Mouse (Mus musculus): ENCODE results near the gene Pkn3. TPM values are rescaled to one million over a fixed set of nuclear protein-coding genes. Genes with fewer than 3 reads are reported as not detected.

Gene Pkn3
- 2.2 and 2.4 TPM in 2 replicates for polyA plus RNA-seq (2012; rRNA removed)

DNA sequence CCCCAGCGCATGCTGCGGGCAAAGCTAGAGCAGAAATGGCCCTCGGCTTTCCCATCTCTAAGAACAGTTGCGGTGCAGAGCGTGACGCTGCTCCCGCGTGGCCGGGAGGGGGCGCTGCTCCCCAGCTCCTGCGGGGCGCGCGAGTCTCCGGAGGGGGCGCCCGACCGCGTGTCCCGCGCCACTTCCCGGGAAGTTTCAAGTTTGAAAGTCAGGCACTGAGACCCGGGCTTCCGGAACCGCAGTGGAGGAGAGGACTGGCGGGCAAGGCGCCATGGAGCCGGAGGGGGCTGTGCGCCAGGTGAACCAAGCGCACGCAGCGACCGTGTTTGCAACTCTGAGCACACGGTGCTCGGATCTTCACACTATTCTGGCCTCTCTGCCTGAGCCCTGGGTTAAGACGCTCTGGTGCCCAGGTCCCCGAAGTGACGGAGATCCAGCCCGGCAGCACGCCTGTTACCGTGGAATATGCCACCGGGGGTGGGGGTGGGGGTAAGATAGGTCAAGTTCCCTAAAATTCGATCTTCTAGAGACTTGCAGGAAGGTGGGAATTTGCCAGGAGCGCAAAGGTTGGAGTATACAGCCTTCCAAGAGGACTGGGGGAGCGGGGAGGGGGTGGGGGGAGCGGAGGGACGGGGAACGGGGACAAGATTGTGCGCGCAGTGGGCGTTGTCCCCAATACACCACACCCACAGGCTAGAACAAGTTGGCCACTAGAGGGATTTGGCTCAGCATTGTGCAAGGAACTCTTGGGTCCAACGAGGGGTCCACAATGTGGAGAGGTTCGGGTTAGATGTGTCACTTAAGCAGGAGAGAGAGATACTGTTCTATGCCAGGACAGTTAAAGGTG is at the start of gene Pkn3:
TSS of gene Pkn3 (plus strand) at position 183 of the 847 bp plus-strand sequence.
- H3K27ac ChIP-seq (ENCODE audit: insufficient read depth, low read length): no peak within 1 kb of the TSS
- TF ChIP-seq CTCF (IDR thresholded peaks at IDR 0.05; ENCODE audit: extremely low read depth, insufficient read depth, low read length) (peak; percentile 75), POLR2A (IDR thresholded peaks at IDR 0.05; ENCODE audit: extremely low read depth, insufficient read depth, low read length) (no peak)

DNA sequence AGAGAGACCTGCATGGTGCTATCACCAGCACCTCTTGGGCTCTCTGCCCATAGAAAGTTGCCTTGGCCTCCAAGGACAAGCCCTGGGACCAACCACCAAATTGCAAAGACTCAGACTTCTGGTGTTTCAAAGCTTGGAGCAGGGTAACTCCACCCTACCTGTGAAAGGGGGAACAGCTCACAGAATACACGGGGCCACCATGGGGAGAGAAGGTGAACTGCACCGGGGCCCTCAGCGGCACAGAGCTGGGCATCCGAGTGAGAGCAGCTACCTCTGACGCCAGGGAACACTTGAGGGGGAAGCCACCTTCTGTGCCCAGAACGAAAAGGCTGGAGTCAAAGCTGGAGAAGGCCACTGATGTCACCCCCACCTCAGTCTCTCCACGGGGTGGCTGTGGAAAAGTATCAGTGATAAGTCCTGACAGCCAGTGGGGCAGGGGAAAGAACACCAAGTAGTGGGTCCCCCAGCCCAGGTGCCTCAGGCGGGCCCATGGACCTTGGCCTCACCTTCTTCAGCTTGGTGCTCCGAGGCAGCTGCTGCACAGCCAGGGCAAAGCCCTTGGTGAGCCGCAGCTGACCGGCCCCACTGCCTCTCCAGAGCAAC is 45.1 kb upstream of the Pkn3 start:
- H3K4me3 ChIP-seq (ENCODE audit: insufficient read depth, low read length): no peak overlapping the region
- TF ChIP-seq POLR2A (IDR thresholded peaks at IDR 0.05; ENCODE audit: extremely low read depth, insufficient read depth, low read length): no peak
- TF ChIP-seq CTCF (IDR thresholded peaks at IDR 0.05; ENCODE audit: extremely low read depth, insufficient read depth, low read length): peak; percentile 23; the same call in 1 of the 2 replicates
- H3K27ac ChIP-seq (ENCODE audit: insufficient read depth, low read length): no peak overlapping the region
- H3K4me1 ChIP-seq (ENCODE audit: control insufficient read depth, insufficient read depth, low read length): no peaks in the 10 kb centered on the region

More for the DNA sequence above, at the start of gene Pkn3:
- Histone ChIP-seq H3K4me3 (ENCODE audit: insufficient read depth, low read length) (peak within 1 kb of the TSS; percentile 4; the same call in 1 of the 2 replicates), H3K4me1 (ENCODE audit: control insufficient read depth, insufficient read depth, low read length) (no peaks in the 10 kb centered on the region)

DNA sequence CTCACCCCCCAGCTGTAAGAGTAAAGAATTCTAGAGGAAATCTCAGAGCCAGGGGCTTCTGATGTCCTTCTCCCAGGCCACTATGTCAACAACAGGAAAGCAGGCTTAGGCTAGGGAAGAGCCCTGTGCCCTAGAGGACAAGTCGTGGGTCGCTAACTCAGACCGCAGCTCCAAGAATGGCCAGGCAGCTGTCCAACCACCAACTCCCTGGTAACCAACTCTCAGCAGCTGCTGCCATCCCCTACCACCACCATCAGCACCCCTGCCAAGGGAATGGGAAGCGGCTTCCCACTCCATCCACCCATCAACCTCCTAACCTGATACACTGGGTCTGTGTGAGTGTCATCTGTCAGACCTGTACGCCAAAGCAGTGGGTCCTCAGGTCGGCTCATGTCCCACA is 44.5 kb upstream of the Pkn3 start:
- TF ChIP-seq CTCF (IDR thresholded peaks at IDR 0.05; ENCODE audit: extremely low read depth, insufficient read depth, low read length) (no peak), POLR2A (IDR thresholded peaks at IDR 0.05; ENCODE audit: extremely low read depth, insufficient read depth, low read length) (0 out of 2 replicates have a peak, but pooled peaks have one; percentile 17)
- Histone ChIP-seq H3K4me1 (ENCODE audit: control insufficient read depth, insufficient read depth, low read length) (no peaks in the 10 kb centered on the region), H3K27ac (ENCODE audit: insufficient read depth, low read length) (no peak overlapping the region), H3K4me3 (ENCODE audit: insufficient read depth, low read length) (no peak overlapping the region)

DNA sequence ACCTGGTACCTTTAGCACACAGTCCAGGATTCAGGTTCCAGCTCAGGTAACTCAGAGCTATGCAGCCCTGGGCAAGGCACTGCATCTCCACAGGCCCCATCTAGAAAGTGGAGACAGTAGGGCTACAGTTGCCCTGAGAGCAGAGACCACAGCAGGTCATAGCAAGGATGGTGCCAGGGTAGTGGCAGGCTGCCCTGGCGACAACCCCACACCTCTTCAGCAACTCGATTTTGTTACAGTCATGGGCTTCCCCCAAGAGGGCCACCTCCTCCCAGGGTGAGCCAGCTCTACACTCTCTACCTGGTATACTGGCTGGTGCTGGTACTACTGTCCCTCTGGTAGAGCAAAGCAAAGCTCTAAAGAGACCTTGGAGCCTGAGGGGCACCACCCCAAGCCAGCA is 39.7 kb upstream of the Pkn3 start:
- no peak overlapping the region for H3K27ac ChIP-seq (ENCODE audit: insufficient read depth, low read length)
- TF ChIP-seq CTCF (IDR thresholded peaks at IDR 0.05; ENCODE audit: extremely low read depth, insufficient read depth, low read length): no peak
- no peak for TF ChIP-seq POLR2A (IDR thresholded peaks at IDR 0.05; ENCODE audit: extremely low read depth, insufficient read depth, low read length)
- no peaks in the 10 kb centered on the region for H3K4me1 ChIP-seq (ENCODE audit: control insufficient read depth, insufficient read depth, low read length)
- no peak overlapping the region for H3K4me3 ChIP-seq (ENCODE audit: insufficient read depth, low read length)

DNA sequence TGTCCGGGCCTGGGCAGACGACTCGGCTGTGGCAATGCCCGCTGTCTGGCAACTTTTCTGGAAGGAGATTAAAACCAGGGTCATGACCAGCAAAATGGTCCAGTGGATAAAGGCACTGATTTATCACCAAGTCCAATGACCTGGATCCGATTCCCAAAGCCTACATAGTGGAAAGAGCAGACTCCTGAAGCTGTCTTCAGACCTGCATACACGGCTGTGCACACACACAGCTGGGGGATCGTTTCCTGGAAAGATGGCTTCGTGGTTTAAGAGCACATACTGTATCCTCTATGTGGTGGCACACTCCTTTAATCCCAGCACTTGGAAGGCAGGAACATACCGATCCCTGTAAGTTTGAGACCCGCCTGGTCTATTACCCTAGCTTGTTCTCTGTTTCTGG is 39.1 kb upstream of the Pkn3 start:
- TF ChIP-seq POLR2A (IDR thresholded peaks at IDR 0.05; ENCODE audit: extremely low read depth, insufficient read depth, low read length) (no peak), CTCF (IDR thresholded peaks at IDR 0.05; ENCODE audit: extremely low read depth, insufficient read depth, low read length) (no peak)
- Histone ChIP-seq H3K4me3 (ENCODE audit: insufficient read depth, low read length) (no peak overlapping the region), H3K4me1 (ENCODE audit: control insufficient read depth, insufficient read depth, low read length) (no peaks in the 10 kb centered on the region), H3K27ac (ENCODE audit: insufficient read depth, low read length) (no peak overlapping the region)

DNA sequence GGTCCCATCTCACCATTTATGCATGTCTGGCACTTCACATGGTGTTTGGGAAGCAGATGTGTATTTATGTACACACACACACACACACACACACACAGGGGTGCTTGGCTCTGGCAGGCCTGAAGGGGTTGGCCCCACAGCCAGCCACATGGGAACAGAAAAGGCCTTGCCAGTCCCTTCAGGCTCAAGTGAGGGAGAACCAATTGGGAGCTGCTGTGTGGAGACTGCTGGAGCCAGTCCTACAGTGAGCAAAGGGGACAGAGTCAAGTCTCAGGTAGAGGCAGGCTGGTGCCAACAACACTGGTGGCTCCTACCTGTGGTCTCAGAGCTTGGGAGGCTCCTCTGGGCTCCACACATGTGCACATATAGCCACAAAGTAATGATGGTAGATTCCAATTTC is 37.8 kb upstream of the Pkn3 start:
- Histone ChIP-seq H3K4me1 (ENCODE audit: control insufficient read depth, insufficient read depth, low read length) (no peaks in the 10 kb centered on the region), H3K4me3 (ENCODE audit: insufficient read depth, low read length) (no peak overlapping the region), H3K27ac (ENCODE audit: insufficient read depth, low read length) (no peak overlapping the region)
- TF ChIP-seq POLR2A (IDR thresholded peaks at IDR 0.05; ENCODE audit: extremely low read depth, insufficient read depth, low read length) (no peak), CTCF (IDR thresholded peaks at IDR 0.05; ENCODE audit: extremely low read depth, insufficient read depth, low read length) (no peak)

DNA sequence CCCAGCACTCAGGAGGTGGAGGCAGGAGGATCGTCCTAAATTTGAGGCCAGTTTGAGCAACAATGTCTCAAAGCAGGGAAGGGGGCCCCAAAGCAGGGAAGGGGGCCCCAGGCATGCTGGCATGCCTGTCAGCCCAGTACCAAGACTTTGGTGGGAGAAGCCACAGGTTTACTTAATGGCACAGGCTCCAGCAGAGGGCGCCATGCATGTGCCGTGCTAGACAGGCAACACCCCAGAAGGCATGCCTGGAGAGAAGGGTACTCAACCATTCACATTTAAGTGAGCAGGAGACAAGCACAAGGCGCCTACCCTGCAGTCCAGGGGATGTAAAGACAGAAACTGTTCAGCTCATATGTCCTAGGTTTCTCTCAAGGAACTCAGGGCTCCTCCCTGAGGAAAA is 35.0 kb upstream of the Pkn3 start:
- TF ChIP-seq POLR2A (IDR thresholded peaks at IDR 0.05; ENCODE audit: extremely low read depth, insufficient read depth, low read length) (no peak), CTCF (IDR thresholded peaks at IDR 0.05; ENCODE audit: extremely low read depth, insufficient read depth, low read length) (peak; percentile 85)
- Histone ChIP-seq H3K4me1 (ENCODE audit: control insufficient read depth, insufficient read depth, low read length) (no peaks in the 10 kb centered on the region), H3K4me3 (ENCODE audit: insufficient read depth, low read length) (no peak overlapping the region), H3K27ac (ENCODE audit: insufficient read depth, low read length) (no peak overlapping the region)

DNA sequence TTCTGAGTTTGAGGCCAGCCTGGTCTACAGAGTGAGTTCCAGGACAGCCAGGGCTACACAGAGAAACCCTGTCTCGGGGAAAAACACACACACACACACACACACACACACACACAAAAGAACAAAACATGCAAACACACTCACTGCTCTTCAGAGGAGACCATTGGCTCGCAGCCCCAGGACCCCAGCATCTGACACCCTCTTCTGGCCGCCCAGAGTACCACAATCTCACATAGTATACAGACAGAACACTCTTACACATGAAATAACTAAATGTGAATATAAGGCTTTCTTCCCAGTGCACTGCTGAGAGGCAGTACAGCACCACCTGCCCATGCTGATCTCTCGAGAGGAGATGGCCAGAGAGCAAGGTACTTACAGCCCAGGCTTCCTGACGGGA is 32.9 kb upstream of the Pkn3 start:
- TF ChIP-seq POLR2A (IDR thresholded peaks at IDR 0.05; ENCODE audit: extremely low read depth, insufficient read depth, low read length) (no peak), CTCF (IDR thresholded peaks at IDR 0.05; ENCODE audit: extremely low read depth, insufficient read depth, low read length) (no peak)
- no peak overlapping the region for H3K4me3 ChIP-seq (ENCODE audit: insufficient read depth, low read length)
- H3K27ac ChIP-seq (ENCODE audit: insufficient read depth, low read length): no peak overlapping the region
- no peaks in the 10 kb centered on the region; the same call in 1 of the 2 replicates for H3K4me1 ChIP-seq (ENCODE audit: control insufficient read depth, insufficient read depth, low read length)

DNA sequence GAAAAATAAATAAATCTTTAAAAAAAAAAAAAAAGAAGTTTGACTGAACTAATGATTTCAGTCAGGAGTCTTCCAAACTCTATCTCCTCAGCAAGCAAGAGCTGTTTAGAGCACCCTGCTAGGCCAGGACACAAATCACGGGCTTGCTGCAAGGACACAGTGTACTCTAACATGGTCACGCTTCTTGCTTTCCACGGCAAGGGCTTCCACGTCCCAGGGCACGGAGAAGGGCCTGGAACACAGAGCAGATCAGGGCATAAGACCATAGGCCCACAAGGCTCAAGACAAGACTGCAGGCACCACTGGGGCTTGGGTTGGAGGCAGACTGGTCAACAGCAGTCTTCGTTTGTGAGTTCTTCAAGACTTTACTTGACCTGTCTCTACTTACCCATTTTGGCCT is 30.4 kb upstream of the Pkn3 start:
- H3K4me3 ChIP-seq (ENCODE audit: insufficient read depth, low read length): no peak overlapping the region
- no peaks in the 10 kb centered on the region; the same call in 1 of the 2 replicates for H3K4me1 ChIP-seq (ENCODE audit: control insufficient read depth, insufficient read depth, low read length)
- TF ChIP-seq CTCF (IDR thresholded peaks at IDR 0.05; ENCODE audit: extremely low read depth, insufficient read depth, low read length) (no peak), POLR2A (IDR thresholded peaks at IDR 0.05; ENCODE audit: extremely low read depth, insufficient read depth, low read length) (no peak)
- no peak overlapping the region for H3K27ac ChIP-seq (ENCODE audit: insufficient read depth, low read length)

Data from cortical plate, adult 2 months (tissue).